Mouse (Mus musculus) kidney, adult 2 months (tissue): ENCODE results near the gene Apaf1.

Experiments used
- CTCF ChIP-seq: fragments of 200-500 bp; conservative IDR thresholded peaks from 2 replicates; pipeline ENCODE4 v1.5.1; 2011; ENCODE audit warnings: low read depth, mild to moderate bottlenecking, control low read depth, low read length, moderate library complexity, mixed read lengths; ENCODE audit not compliant: insufficient read depth, insufficient read length
- POLR2A ChIP-seq: fragments of 200-500 bp; IDR thresholded peaks from one replicate; pipeline ENCODE4 v1.6.1; 2011; ENCODE audit warnings: low read depth, low read length, control low read depth

GRCm38 (mm10) chr10:90940521-90941520 is 141.7 kb downstream of the Apaf1 start:
- TF ChIP-seq CTCF (no peak), POLR2A (no peak)
